Mouse (Mus musculus): ENCODE measurements around the gene Pde6d.
A peak's percentile ranks its signal among the peaks of the same experiment; 100 is the strongest.

GRCm38 (mm10) chr1:86524619-86525498 is 57.6 kb downstream of the Pde6d start:
- no peak for TF ChIP-seq POLR2A (IDR thresholded peaks at IDR 0.05; ENCODE audit: low read depth, low read length)
- TF ChIP-seq CTCF (IDR thresholded peaks at IDR 0.05; ENCODE audit: extremely low read depth, insufficient read depth, insufficient read length, insufficient replicate concordance), result peak; percentile 96
